Mouse (Mus musculus): ENCODE measurements at regions not wholly inside any gene's neighbourhood (a gene's known extent, or its start where the extent isn't known, plus 50 kb on each side); places are given as distances from the start of the nearest gene placed in this dataset.

GRCm38 (mm10) chr10:126646587-126646986 is 254.6 kb downstream of the Atp23 start:
- no peak for DNase-seq (ENCODE audit: low read depth, low spot score)

DNA sequence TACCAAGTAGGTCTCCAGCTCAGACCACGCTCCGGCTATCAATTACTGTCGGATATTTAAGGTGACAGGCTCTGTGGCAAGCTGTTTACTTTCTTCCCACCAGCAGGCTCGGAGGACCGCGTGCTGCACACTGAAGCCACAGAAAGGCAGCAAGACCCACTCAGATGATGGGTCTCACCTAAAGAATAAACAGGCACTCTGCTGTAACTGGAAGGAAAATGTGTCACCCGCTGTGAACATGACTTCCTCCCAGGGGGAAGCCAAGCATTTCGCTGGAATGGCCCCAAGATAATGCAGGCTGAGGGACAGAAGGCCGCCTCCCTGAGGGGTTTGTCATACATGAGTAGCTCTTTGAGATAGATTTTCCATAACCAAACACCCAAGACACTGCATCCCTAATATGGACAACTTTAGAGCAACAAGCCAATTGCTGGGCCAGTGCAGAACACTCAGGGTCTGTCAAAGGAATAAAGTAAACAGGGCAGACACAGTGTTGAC is 259.3 kb downstream of the Atp23 start:
- DNase-seq (ENCODE audit: low read depth, low spot score): no peak

DNA sequence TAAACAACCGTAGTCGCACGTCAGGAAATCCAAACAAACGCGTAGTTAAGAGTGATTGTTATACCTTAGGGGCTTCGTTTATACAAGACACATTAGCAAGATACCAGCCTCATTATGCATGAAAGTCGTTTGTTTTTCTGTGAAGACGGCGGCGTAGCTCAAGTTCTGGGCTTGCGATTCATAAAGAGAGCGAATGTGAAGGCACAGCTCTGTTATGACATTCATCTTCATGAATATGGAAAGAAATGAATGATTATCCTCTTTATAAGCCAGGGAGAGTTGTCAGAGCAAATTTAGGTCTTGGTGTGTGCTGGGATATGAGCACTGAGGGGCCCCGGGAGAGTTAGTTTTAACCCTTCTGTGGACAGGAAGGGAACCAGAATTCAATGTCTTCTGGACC is 266.4 kb downstream of the Atp23 start:
- DNase-seq (ENCODE audit: low read depth, low spot score): no peak

DNA sequence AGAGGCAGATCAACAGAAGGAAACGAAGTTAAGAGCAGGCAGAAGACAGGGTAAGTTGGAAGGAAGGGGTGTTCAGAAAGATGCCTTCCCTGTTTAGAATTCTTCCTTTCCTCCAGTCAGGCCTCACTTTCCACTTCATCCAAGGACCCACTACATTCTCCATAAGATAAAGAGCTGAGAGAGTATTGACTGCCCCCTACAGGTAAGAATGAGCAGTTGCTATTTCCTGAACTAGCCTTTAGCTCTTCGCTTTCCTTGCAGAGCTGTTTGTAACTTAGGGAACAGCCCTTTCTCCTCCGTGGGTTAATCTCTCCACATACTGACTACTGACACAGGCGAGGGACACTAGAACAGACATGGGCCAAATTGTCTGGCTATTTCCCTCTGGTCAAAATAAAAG is 273.1 kb downstream of the Atp23 start:
- peak; percentile 30 for DNase-seq (ENCODE audit: low read depth, low spot score)

DNA sequence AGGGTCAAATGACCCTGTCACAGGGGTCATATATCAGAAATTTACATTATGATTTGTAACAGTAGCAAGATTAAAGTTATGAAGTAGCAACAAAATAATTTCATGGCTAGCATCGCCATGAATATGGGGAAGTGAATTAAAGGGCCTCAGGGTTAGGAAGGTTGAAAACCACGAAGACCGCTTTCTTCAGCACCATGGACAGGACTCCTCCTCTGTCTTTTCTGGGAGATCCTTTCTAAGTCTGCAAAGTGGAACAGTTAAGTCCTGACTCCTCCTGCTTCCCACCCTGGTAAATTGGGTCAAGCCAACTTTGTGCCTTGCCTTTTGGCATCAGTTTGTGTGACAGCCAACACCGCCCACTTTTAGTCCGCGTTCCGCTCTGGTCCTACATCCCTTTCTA is 275.7 kb downstream of the Atp23 start:
- DNase-seq (ENCODE audit: low read depth, low spot score): no peak

DNA sequence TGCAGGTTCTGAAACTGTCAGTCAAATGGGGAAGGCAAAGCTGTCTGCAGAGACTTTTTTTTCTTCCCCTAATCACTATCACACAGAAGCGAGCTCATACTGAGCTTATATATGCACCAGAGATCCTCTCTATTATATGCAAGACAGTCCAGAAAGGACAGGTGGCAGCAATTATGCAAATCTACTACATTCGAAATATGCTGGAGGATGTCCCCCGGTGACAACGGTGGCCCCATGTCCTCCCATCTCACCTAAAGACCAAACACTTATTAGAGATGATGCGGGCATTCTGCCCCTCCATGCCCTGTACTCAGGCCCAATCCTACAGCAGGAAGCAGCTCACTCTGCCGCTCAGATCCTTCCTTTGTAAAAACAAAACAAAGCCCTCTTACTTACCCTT is 280.4 kb downstream of the Atp23 start:
- DNase-seq (ENCODE audit: low read depth, low spot score): no peak

- DNase-seq (ENCODE audit: low read depth, low spot score): no peak
Measured at GRCm38 (mm10) chr10:126619970-126620369, 281.2 kb downstream of the Atp23 start.

DNA sequence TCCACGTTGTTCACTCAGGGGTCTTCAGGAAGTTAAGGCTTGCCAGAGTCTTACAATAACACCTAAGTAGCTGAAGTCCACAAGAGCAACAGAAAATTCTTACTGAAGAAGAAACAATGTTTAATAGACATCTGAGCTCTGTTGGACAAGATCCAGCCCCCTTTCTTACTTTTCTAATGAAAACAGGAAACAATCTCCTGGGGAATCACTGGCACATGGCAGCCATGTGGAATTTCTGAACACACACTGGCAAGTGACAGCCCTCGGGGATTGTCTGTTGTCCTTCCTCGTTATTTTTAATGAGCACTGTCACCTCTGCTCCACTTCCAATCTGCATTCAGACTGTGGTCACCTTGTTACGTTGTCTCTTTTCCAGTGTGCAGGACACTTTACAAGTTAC is 288.9 kb downstream of the Atp23 start:
- DNase-seq (ENCODE audit: low read depth, low spot score): no peak

DNA sequence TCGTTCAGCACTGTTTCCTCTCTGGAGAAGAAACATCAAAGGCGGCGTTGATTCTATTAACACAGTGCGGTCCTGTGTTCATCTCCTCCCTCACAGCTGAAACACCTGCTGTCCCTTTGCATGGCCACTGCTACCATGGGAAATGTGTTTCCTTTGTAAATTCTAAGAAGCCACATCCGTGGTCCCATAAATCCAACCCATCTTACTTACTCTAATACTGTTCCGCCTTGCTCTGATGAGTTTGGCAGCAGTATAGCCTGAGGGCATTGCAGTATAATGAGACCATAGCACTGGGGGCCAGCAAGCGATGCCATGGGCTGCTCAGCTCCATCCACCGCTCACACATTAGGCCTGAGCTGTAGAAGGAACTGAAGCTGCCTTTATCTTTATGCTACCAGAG is 290.6 kb downstream of the Atp23 start:
- DNase-seq (ENCODE audit: low read depth, low spot score): no peak

GRCm38 (mm10) chr10:126599686-126600085 is 301.5 kb downstream of the Atp23 start:
- no peak for DNase-seq (ENCODE audit: low read depth, low spot score)

DNA sequence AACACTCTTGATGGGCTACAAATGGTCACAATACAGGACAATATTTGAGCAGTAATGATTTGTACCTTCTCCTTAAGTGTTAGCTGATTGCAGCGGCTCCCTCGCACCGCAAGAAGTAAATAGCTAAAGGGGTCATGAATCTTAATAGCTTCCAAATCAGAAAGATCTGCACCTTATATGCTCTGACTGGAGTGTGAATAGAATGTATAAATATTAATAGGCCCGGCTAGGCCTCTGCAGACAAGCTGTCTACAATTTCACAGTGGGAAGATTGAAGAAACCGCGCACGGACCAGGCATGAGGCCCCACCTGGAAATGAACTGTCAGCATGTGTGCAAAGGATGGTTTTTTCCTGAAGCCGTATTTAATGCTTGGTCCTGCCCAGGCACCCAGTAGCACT is 333.0 kb downstream of the Atp23 start:
- no peak for DNase-seq (ENCODE audit: low read depth, low spot score)

DNA sequence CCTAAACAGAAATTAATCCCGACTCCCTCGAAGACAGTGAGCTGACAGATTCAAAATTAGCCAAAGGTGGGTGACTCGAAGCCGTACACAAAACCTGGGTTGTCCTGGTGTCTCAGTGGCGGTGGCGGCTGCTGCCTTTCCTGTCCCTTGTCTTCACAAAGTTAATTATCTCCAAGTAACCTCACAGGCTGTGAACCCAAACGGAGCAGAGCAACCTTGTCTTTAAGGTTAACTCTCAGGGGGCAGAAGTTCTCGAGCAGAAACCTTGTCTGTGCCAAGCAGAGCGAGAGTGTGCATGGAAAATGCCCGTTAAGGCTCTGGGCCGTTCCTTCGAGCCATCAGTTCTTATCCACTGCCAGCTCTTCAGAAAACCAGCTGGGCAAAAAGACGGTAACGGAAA is 335.8 kb downstream of the Atp23 start:
- no peak for DNase-seq (ENCODE audit: low read depth, low spot score)

DNA sequence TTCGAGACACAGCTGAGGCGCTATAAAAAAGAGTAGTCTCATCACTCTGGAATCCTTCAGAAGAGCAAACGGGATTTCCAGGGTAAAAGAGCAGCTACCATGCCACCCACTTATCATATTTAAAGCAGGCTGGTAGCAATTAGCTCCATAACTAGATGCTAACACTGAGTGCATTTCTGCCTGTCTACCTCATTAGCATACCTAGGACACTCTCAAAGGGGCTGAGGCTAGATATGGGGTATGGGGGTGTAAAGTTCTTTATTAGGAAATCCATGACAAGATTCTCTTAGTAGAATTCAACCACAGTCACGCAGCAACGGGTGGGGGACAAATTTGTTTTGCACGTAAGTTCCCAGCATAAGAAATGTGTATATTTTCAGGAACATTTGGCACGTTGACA is 346.1 kb downstream of the Atp23 start:
- peak; percentile 56 for DNase-seq (ENCODE audit: low read depth, low spot score)

GRCm38 (mm10) chr10:126531950-126532349 is 369.2 kb downstream of the Atp23 start:
- DNase-seq (ENCODE audit: low read depth, low spot score): no peak

DNA sequence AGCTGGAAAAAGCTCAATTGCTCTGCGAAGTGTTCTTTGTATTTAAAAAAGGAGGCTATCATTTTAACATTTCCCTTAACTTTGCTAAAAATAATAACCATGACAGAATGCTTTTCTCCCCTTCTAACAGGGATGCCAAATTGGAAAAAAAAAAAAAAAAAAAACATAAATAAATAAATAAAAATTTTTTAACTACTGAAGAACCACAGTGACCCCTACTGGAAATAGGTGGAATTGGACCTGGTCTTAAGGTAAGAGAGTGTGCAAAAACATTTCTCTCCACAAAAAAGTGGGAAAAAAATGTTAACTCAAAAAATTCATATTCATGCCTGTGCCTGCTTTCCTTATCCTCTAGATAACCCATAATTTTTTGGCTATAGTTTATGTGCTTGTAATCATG is 369.8 kb downstream of the Atp23 start:
- DNase-seq (ENCODE audit: low read depth, low spot score): peak; percentile 86

GRCm38 (mm10) chr10:126528801-126529200 is 372.4 kb downstream of the Atp23 start:
- no peak for DNase-seq (ENCODE audit: low read depth, low spot score)

DNA sequence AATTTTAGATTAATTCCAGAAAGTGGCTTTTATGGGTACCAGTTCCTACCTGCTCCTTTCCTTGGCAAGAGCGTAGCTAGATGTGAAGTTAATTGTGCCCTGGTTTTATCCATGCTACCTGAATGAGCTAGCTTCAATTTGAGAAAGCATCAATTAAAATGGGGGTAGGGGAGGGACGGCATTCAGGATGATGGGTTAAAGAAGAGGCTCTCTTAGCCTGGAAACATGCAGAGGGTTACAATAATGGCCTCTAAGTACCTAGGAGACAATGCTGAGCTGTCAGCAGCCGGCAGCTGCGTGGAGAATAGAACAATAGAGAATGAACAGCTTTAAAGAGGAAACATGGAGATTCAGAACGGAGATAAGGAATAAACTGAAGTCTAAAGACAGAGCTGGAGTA is 375.0 kb downstream of the Atp23 start:
- DNase-seq (ENCODE audit: low read depth, low spot score): peak; percentile 66

GRCm38 (mm10) chr10:126521836-126522815 is 379.0 kb downstream of the Atp23 start:
- no peak for DNase-seq (ENCODE audit: low read depth, low spot score)

GRCm38 (mm10) chr10:126520973-126521372 is 380.2 kb downstream of the Atp23 start:
- DNase-seq (ENCODE audit: low read depth, low spot score): peak; percentile 98

GRCm38 (mm10) chr10:126513185-126513584 is 388.0 kb downstream of the Atp23 start:
- DNase-seq (ENCODE audit: low read depth, low spot score): no peak

DNA sequence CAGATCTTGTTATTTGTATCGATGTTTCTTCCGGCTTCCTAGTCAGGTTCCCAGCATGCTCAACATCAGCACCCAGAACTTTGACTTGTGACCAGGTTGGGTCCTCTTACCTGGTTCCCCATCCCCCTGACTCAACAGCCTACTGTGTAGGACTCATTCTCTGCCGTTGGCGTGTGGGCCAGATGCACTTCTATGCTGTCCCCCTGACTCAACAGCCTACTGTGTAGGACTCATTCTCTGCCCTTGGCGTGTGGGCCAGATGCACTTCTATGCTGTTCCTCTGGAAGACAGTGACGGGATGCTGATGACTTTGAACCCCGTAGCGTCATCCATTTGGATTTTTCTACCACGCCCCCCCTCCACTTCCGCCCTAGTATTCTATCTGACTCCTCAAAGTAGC is 389.6 kb downstream of the Atp23 start:
- DNase-seq (ENCODE audit: low read depth, low spot score): no peak

- no peak for DNase-seq (ENCODE audit: low read depth, low spot score)
Measured at GRCm38 (mm10) chr10:126505988-126506387, 395.2 kb downstream of the Atp23 start.

GRCm38 (mm10) chr10:126502013-126502688 is 399.0 kb downstream of the Atp23 start:
- DNase-seq (ENCODE audit: low read depth, low spot score): no peak

All from brain, adult 2 months (tissue).